Mouse (Mus musculus) heart, postnatal 0 days (tissue): ENCODE data around the gene Acer3.

Experiments used
- CTCF ChIP-seq: IDR thresholded peaks from 2 replicates; pipeline ENCODE4 v1.5.1; 2016; ENCODE audit warnings: antibody characterized with exemption, control low read depth, low read depth
- EP300 ChIP-seq: IDR thresholded peaks from 2 replicates; pipeline ENCODE4 v1.6.1; 2016; ENCODE audit warnings: antibody characterized with exemption, low read depth

DNA sequence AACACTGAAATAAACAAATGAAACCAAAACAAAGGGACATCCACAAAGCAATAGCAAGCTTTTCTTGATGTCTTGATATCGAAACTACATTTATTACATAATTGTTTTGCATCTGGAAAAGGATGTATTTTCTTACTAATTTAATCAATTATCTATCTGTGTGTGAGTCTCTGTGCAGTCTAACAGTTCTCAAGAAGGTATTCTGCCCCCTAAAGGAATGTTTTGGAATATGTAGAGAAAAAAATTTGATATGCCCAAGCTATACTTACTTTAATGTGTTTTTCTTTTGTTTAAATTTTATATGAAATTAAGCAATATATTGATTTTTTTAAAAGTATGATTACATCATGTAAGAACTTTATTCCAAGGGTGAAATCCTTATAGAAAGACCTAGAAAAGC lies 130.4 kb downstream of the Acer3 start:
- TF ChIP-seq CTCF, result peak; percentile 18; the same call in 1 of the 2 replicates
- no peak for TF ChIP-seq EP300
